Mouse (Mus musculus): Measurements from ENCODE around the gene Gsta1. TPM values are rescaled to one million over a fixed set of nuclear protein-coding genes. Genes with fewer than 3 reads are reported as not detected.
"Not testable (repeated sequence)": the region's sequence is repeated elsewhere in the genome, so short reads cannot be mapped to it uniquely, and the experiment has no call there.

Gene Gsta1
- polyA plus RNA-seq, 1 experiment: 14.6 TPM

DNA sequence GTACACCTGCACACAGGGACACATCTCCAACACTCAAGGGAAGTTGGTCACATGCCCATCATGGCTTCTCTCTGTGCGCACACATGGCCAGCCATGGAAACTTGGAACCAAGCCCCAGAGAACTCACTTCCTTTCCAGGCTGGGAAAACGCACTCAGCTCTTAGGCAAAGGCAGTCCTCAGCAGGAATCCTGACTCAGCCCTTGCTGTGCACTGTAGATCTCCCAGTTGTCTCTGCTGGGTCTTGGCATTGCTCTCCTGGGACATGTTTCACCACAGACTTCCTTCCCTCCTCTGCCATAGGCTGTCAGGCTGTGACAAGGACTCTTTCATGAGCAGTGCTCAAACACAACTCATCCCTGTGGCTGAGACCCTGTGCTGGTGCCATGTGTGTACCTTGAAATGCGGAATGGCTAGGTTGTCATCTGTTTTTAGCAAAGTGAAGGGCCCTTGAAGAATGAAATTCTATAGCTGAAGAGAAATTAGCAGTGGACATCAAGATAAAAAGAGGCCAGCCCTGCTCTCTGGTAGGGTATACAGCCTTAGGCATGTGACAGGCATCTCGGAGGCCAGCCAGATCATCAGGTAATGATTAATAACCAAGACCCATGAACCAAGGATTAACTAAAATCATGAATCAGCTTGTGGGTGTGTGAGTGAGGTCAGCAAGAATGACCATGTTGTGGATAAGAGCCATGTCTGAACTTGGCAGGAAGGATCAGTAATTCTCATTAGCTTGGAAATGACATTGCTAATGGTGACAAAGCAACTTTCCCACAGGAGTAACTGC, 25.4 kb downstream of the Gsta1 start:
- WGBS: 26% methylated on average over 4 of the region's 4 CpGs
- H3K4me3 ChIP-seq (ENCODE audit: low read depth, low read length); H3K36me3 ChIP-seq (ENCODE audit: control insufficient read depth, insufficient read depth, low read length); H3K4me1 ChIP-seq (ENCODE audit: control insufficient read depth, insufficient read depth, insufficient read length, low read length); H3K27me3 ChIP-seq (ENCODE audit: control insufficient read depth, insufficient read depth, low read length): not testable (repeated sequence)
- H3K27ac ChIP-seq (ENCODE audit: insufficient read depth, low read depth, low read length): peak overlapping the region; percentile 73

DNA sequence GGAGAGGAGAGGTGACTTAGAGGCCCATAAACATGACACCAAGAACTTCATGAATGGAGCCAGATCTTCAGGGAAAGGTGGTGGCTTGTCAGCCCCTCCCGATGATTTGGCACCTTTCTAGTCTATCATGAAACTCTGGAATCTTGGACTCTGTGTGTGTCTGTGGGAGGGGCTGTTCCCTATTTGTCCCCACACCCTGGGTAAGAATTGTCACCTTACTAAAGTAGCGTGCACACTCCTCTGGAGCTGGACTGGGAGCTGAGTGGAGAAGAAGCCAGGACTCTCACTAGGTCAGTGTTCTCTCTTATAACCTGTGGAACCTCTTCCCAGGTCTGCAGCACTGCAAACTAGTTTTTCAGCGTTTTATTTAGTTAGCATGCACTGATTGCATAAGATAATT, 26.5 kb downstream of the Gsta1 start, which contains the start of gene Gm3776:
Gm3776 (plus strand) TSS at position 216 of the 400 bp plus-strand sequence.
- not testable (repeated sequence) for H3K4me3 ChIP-seq (ENCODE audit: low read depth, low read length); H3K27me3 ChIP-seq (ENCODE audit: control insufficient read depth, insufficient read depth, low read length); H3K36me3 ChIP-seq (ENCODE audit: control insufficient read depth, insufficient read depth, low read length); H3K4me1 ChIP-seq (ENCODE audit: control insufficient read depth, insufficient read depth, insufficient read length, low read length)
- WGBS: 9% methylated on average over 2 of the region's 3 CpGs
- H3K27ac ChIP-seq (ENCODE audit: insufficient read depth, low read depth, low read length): peak within 1 kb of the TSS; percentile 73

DNA sequence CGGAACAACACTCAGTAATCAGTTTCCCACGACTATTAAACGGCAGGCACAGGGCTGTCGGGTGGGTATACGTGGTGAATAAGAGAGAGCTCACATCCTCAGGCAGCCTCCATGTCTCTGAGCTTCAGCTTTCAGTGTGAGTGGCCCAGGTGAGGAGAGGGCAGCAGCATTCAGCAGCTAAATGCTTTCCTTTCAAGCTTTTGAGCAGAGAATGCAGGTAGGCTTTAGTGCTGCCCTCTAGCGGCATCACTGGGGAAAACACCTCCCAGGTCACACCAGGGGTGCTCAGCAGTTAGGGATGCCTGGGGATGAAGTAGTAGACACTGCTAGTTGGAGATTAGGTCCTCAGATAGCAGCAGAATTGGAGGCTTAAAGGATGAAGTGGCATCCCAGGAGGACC, 29.2 kb downstream of the Gsta1 start:
- H3K27me3 ChIP-seq (ENCODE audit: control insufficient read depth, insufficient read depth, low read length); H3K36me3 ChIP-seq (ENCODE audit: control insufficient read depth, insufficient read depth, low read length); H3K27ac ChIP-seq (ENCODE audit: insufficient read depth, low read depth, low read length); H3K4me3 ChIP-seq (ENCODE audit: low read depth, low read length); H3K4me1 ChIP-seq (ENCODE audit: control insufficient read depth, insufficient read depth, insufficient read length, low read length): not testable (repeated sequence)
- 4% methylated on average over 1 of the region's 6 CpGs for WGBS

DNA sequence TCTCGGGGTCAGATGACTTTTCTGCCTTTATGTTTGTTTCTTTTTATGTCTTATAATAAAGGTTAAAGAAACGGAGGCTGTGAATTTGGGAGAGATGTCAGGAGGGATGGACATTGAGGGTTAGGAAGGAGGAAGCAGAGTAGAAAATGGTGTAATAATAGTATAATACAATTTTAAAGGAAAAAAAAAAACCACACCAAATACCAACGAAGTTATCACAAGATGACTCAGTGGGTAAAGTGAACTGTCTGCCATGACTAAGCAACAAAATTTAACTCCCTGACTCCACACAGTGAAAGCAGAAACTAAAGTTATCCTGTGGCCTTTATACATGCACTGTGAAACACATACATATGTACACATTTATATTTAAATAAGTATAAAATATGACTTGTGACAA, 40.5 kb downstream of the Gsta1 start:
- not testable (repeated sequence) for H3K27ac ChIP-seq (ENCODE audit: insufficient read depth, low read depth, low read length); H3K27me3 ChIP-seq (ENCODE audit: control insufficient read depth, insufficient read depth, low read length); H3K4me3 ChIP-seq (ENCODE audit: low read depth, low read length); H3K4me1 ChIP-seq (ENCODE audit: control insufficient read depth, insufficient read depth, insufficient read length, low read length); H3K36me3 ChIP-seq (ENCODE audit: control insufficient read depth, insufficient read depth, low read length)
- WGBS: 63% methylated on average over 3 of the region's 3 CpGs

DNA sequence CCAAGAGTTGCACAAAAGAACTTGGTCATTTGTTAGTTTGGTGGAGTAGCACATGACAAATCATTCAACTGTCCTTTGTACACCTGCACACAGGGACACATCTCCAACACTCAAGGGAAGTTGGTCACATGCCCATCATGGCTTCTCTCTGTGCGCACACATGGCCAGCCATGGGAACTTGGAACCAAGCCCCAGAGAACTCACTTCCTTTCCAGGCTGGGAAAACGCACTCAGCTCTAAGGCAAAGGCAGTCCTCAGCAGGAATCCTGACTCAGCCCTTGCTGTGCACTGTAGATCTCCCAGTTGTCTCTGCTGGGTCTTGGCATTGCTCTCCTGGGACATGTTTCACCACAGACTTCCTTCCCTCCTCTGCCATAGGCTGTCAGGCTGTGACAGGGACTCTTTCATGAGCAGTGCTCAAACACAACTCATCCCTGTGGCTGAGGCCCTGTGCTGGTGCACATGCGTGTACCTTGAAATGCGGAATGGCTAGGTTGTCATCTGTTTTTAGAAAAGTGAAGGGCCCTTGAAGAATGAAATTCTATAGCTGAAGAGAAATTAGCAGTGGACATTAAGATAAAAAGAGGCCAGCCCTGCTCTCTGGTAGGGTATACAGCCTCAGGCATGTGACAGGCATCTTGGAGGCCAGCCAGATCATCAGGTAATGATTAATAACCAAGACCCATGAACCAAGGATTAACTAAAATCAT, 51.7 kb downstream of the Gsta1 start:
- not testable (repeated sequence) for H3K36me3 ChIP-seq (ENCODE audit: control insufficient read depth, insufficient read depth, low read length); H3K4me3 ChIP-seq (ENCODE audit: low read depth, low read length); H3K27me3 ChIP-seq (ENCODE audit: control insufficient read depth, insufficient read depth, low read length); H3K4me1 ChIP-seq (ENCODE audit: control insufficient read depth, insufficient read depth, insufficient read length, low read length)
- H3K27ac ChIP-seq (ENCODE audit: insufficient read depth, low read depth, low read length): peak overlapping the region; percentile 83
- WGBS: 22% methylated on average over 4 of the region's 4 CpGs

DNA sequence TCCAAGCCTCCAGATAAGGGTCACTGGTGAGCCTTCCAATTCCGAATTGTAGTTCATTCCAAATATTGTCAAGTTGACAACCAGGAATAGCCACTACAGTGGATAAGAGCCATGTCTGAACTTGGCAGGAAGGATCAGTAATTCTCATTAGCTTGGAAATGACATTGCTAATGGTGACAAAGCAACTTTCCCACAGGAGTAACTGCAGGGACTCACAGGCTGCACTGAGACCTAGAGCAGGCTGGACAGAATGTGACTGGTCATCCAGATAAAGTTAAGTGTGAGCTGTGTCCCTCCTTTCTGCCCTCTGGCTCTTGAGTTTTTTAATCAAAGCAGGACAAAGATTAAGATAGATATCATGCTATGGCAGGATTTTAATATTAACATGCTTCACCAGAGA, 58.6 kb downstream of the Gsta1 start:
- H3K4me3 ChIP-seq (ENCODE audit: low read depth, low read length); H3K36me3 ChIP-seq (ENCODE audit: control insufficient read depth, insufficient read depth, low read length); H3K27ac ChIP-seq (ENCODE audit: insufficient read depth, low read depth, low read length); H3K27me3 ChIP-seq (ENCODE audit: control insufficient read depth, insufficient read depth, low read length); H3K4me1 ChIP-seq (ENCODE audit: control insufficient read depth, insufficient read depth, insufficient read length, low read length): not testable (repeated sequence)
- 60% methylated on average over 1 of the region's 1 CpGs for WGBS

DNA sequence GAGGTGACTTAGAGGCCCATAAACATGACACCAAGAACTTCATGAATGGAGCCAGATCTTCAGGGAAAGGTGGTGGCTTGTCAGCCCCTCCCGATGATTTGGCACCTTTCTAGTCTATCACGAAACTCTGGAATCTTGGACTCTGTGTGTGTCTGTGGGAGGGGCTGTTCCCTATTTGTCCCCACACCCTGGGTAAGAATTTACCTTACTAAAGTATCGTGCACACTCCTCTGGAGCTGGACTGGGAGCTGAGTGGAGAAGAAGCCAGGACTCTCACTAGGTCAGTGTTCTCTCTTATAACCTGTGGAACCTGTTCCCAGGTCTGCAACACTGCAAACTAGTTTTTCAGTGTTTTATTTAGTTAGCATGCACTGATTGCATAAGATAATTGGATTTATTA, 59.3 kb downstream of the Gsta1 start, which contains the start of gene Gm10639:
Gm10639 (plus strand) TSS at position 201 of the 400 bp plus-strand sequence.
- H3K36me3 ChIP-seq (ENCODE audit: control insufficient read depth, insufficient read depth, low read length); H3K27ac ChIP-seq (ENCODE audit: insufficient read depth, low read depth, low read length); H3K4me1 ChIP-seq (ENCODE audit: control insufficient read depth, insufficient read depth, insufficient read length, low read length); H3K27me3 ChIP-seq (ENCODE audit: control insufficient read depth, insufficient read depth, low read length); H3K4me3 ChIP-seq (ENCODE audit: low read depth, low read length): not testable (repeated sequence)
- WGBS: 24% methylated on average over 3 of the region's 3 CpGs

Other genes starting within 250 kb of the Gsta1 start
- gene Gcm1, start 178.7 kb upstream of the Gsta1 start, polyA plus RNA-seq (2012; rRNA removed): not detected in 2 replicates
- 54.1 and 74.3 TPM in 2 replicates for gene Fbxo9, start 121.6 kb upstream of the Gsta1 start, polyA plus RNA-seq (2012; rRNA removed)
- 8.4 and 19.8 TPM in 2 replicates for gene Ick, start 121.5 kb upstream of the Gsta1 start, polyA plus RNA-seq (2012; rRNA removed)
- gene Gsta4, start 47.9 kb upstream of the Gsta1 start, polyA plus RNA-seq (2012; rRNA removed): 6.3 and 66.9 TPM in 2 replicates
- gene Gm3776, start 26.5 kb downstream of the Gsta1 start, polyA plus RNA-seq (2012; rRNA removed): 0.90 and 11.6 TPM in 2 replicates
- 0.17 TPM in 1 of 2 replicates, not detected in the other for gene Gm10639, start 59.3 kb downstream of the Gsta1 start, polyA plus RNA-seq (2012; rRNA removed)
- gene Omt2a, start 84.1 kb downstream of the Gsta1 start, polyA plus RNA-seq (2012; rRNA removed): not detected in 2 replicates
- gene Omt2b, start 96.9 kb downstream of the Gsta1 start, polyA plus RNA-seq (2012; rRNA removed): not detected in 2 replicates
- gene Gsta2, start 125.1 kb downstream of the Gsta1 start, polyA plus RNA-seq (2012; rRNA removed): 0.71 TPM in 1 of 2 replicates, not detected in the other
- not detected in 2 replicates for gene Dppa5a, start 137.5 kb downstream of the Gsta1 start, polyA plus RNA-seq (2012; rRNA removed)
- 0.04 TPM in 1 of 2 replicates, not detected in the other for gene Ooep, start 148.1 kb downstream of the Gsta1 start, polyA plus RNA-seq (2012; rRNA removed)
- gene Ddx43, start 165.1 kb downstream of the Gsta1 start, polyA plus RNA-seq (2012; rRNA removed): not detected in 2 replicates
- 0.46 and 0.86 TPM in 2 replicates for gene Cgas, start 212.6 kb downstream of the Gsta1 start, polyA plus RNA-seq (2012; rRNA removed)
- gene Mto1, start 217.6 kb downstream of the Gsta1 start, polyA plus RNA-seq (2012; rRNA removed): 6.1 and 7.3 TPM in 2 replicates
- not detected in 2 replicates for gene Gm17324, start 218.1 kb downstream of the Gsta1 start, polyA plus RNA-seq (2012; rRNA removed)